Mouse (Mus musculus) cerebellum, adult 11-12 months (tissue): Measurements from ENCODE around the gene Mkrn1.
"Not testable (repeated sequence)": the region's sequence is repeated elsewhere in the genome, so short reads cannot be mapped to it uniquely, and the experiment has no call there.

Experiments
- DNase-seq: peaks from one replicate; pipeline ENCODE4 v3.0.0; 2022

The Mkrn1 gene

DNA sequence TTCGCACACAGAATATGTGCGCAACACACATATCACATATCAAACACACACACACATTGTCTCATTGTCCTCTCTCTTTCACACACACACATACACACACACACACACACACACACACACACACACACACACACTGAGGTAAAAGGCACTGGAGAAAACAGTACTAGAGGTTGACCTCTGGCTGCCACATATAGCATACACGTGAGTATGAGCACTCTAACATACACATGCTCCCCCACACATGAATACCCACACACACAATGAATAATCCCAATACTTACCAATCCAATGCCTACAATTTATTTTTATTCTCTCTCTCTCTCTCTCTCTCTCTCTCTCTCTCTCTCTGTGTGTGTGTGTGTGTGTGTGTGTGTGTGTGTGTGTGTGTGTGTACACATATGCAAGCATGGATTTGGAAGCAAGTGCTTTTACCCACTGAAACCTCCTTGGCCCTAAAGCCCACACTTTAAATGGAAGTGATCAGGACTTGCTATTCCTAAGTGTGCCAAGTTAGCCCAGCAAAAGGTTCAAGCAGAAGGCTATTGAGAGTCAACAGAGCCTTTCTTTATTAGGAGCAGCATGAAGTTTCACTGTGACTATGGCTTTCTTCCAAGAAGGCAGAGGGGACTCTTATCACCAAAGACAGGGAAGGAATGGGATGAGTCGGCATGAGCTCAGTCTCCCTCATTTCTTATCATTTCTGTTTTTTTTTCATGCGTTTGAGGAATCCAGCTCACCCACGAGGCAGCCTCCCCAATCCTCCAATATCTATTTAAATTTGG is 8.9 kb upstream of the Mkrn1 start:
- DNase-seq = no peak

DNA sequence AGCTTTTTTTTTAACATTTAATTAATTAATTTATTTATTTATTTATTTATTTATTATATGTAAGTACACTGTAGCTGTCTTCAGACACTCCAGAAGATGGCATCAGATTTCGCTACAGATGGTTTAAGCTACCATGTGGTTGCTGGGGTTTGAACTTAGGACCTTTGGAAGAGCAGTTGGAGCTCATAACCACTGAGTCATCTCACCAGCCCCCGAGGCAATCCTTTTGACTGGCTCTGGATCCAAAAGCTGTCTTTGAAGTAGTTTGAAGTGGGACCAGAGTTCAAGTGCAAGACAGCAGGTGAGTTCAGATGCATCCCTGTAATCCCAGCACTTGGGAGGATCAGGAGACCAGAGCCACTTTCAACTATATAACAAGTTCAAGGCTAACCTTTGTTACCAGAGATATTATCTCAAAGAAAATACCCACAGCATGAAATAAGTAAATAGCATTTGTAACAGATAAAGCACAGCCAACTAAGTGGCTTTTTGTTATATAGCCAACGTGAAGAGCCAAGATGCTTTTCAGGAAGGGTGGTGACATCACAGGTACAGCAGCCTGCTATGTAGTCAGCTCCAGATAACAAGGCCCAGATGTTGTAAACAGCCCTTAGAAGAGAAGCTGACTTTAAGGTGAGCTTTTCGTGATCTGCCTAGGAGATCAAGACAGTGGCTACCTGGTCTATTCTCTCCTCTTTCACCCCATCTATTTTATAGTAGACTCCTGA is 7.2 kb upstream of the Mkrn1 start:
- no peak for DNase-seq

- no peak for DNase-seq
Measured at GRCm38 (mm10) chr6:39426725-39427124, 6.5 kb upstream of the Mkrn1 start.

- DNase-seq = no peak
Measured at GRCm38 (mm10) chr6:39425181-39425580, 4.9 kb upstream of the Mkrn1 start.

DNA sequence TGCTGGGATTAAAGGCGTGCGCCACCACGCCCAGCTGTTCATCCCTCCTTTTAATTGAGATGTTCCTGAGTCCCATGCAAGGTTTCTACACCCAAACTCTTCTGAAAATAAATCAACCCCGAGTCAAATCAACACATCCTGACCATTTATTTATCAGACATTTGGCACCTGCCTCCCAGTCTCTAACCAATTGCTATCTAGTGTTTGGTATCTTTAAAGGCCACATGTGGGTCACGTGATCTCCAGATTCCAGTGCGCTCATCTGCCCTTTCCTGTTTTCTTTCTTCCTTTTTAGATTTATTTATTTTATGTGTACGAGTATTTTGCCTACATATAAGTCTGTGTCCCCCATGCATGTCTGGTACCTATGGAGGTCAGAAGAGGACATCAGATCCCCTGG is 3.4 kb upstream of the Mkrn1 start:
- no peak for DNase-seq

DNA sequence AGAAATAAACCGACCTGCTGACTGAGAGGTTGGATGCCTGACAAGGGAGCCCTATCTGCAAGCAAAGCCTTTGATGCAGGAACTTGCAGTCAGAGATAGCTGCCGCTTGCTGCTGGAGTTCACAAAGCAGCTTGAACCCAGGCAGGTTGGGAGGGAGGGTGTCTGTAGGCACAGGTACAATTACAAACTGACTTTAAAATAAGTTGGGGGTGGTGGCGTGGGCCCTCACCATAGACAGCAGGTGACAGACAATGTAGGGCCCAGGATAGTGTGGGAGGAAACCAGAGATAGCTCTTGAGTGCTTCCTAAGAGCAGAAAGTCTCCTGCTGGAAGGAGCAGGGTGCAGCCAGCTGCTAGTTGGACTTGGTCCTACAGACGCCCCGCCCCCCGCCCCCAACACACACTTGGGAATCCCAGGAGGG is 2.9 kb upstream of the Mkrn1 start:
- no peak for DNase-seq

- DNase-seq = peak; percentile 33
Measured at GRCm38 (mm10) chr6:39420867-39421266, 605 bp upstream of the Mkrn1 start.

- DNase-seq = no peak
Measured at GRCm38 (mm10) chr6:39419386-39419850, 844 bp downstream of the Mkrn1 start.

DNA sequence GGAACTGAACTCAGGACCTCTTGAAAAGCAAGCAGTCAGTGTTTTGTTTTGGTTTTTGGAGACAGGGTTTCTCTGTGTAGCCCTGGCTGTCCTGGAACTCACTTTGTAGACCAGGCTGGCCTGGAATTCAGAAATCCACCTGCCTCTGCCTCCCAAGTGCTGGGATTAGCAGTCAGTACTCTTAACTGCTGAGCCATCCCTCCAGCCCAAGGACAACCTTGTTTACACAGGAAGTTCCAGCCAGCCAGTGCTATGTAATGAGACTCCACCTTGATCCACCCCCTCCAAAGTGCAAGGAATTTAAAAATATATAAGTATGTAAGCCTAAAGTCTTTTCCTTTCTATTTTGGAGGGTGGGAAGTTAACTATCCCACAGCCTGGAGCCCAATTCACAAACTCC is 3.6 kb downstream of the Mkrn1 start:
- DNase-seq = not testable (repeated sequence)

GRCm38 (mm10) chr6:39415762-39416161 is 4.5 kb downstream of the Mkrn1 start:
- peak; percentile 49 for DNase-seq

DNA sequence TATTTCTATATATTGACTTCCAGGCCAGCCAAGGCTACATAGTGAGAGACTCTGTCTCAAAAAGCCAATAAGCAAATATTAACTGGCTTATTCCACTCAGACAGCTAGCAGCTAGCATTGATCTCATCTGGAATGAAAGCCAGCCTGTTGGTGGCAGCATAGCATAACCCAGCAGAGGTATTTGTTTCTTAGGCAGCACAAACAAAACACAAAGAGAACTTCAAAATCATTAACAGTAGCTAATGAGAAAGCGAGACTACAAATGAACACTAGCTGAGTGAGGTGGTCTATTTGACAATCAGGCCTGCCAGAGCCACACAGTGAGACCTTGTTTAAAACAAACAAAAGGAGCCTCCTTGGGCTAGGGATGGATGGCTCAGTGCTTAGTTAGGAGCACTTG is 6.2 kb downstream of the Mkrn1 start:
- DNase-seq = no peak

DNA sequence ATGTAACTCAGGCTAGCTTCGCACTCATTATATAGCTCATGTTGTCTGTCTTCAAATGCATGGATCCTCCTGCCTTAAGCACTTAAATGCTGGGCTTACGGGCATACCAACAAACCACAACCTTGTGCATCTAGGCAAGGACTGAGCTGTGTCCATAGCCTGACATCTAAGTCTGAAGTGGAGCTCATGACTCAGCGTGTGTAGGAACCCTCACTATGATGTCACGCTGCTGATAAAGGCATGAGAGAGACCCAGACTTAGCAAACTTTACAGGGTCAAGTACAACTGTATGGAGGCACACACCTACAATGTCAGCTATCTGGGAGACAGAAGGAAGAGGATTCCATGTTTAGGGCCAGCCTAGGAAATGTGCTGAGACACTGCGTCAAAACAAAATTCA is 13.8 kb downstream of the Mkrn1 start:
- DNase-seq = no peak

DNA sequence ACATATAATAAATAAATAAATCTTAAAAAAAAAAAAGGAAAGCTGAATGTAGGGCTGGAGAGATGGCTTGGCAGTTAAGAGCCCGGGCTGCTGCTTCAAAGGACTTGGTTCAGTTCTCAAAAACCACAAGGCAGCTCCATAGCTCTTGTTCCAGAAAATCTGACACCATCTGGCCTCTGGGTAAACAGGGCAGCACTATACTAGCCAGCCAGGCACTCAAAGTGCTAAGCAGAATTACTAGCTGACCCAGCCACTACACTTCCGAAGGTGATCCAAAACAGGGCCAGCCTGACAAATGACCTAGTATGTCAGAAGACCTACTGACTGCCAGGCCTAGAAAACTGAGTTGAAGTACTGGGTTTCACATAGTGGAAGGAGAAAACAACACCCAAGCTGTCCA is 17.1 kb downstream of the Mkrn1 start:
- peak; percentile 46 for DNase-seq

DNA sequence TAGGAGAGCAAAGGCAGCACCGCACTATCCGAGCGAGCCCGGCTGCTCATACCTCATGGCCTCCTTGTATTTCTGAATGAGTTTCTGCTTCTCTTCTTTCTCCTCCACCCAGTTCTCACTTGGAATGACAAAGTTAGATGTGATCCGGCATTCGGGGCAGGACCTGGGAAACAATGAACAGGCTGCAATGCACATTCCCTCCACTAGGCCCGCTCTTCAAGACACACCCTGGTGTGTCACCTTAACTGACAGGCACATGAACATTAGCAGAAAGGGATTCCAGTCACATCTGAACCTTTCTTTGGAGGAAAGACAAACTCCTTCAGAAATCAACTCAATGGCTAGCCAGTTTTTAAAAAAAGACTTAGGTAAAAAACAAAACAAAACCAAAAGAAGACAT is 19.9 kb downstream of the Mkrn1 start:
- no peak for DNase-seq

DNA sequence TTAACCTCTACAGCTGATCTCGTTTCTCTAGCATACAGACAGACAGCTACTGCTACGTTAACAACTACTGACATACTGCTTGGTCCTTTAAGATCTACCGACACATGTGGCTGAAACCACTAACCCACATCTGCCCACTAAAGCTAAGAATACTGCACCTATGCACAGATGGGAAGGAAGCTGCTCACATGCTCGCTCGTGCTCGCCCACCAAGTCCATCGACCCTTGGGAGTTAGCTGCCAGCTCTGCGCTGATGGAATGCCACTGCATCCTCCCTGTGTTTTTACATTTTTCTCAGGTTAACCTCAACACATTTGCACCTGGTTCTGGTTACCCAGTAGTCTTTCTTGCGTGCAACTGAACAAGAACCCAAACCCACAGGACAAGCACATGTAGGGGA is 21.9 kb downstream of the Mkrn1 start:
- no peak for DNase-seq

GRCm38 (mm10) chr6:39397046-39397445 is 23.2 kb downstream of the Mkrn1 start:
- no peak for DNase-seq

GRCm38 (mm10) chr6:39395916-39396315 is 24.3 kb downstream of the Mkrn1 start:
- DNase-seq = peak; percentile 47

DNA sequence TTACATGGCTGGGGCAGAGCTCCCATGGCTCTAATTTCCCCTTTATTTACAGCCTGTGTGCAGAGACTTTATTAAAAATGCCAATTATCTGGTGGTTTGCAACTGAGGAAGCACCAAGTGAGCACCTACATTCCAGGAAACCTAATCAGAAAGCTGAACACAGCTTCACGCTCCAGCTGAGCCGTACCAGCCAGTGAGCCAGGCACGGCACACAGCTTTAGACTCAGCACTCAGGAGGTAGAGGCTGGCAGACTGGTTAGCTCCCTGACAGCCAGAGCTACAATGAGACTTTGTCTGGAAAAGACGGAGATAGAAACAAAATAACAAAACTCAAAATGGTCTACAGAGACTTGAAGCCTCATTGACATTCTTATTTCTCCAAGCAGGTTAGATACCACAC is 24.8 kb downstream of the Mkrn1 start:
- no peak for DNase-seq

DNA sequence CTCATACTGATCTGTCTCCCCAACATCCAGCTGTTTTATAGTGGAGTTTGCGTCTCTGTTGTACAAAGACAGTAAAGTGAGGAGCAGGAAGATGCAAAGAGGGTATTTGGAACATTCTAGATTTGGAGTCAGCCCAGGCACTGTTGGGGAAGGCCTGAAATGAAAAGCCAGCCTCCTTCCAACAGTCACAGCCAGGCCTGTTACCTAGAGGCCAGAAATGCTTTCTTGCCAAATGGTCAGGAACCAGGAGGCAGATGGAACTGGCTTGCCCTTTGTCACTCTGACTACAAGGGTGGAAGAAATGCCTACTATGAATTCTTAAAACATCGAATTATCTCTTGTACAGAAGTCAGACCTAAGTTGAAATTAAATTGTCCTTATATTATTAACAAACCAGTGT is 30.3 kb downstream of the Mkrn1 start:
- DNase-seq = peak; percentile 51

GRCm38 (mm10) chr6:39381125-39381880 is 39.0 kb downstream of the Mkrn1 start, which contains the start of gene Rab19:
TSS of gene Rab19 (plus strand) at chr6:39381175.
- no peak for DNase-seq

- DNase-seq = no peak
Measured at GRCm38 (mm10) chr6:39380276-39380675, 40.0 kb downstream of the Mkrn1 start.

DNA sequence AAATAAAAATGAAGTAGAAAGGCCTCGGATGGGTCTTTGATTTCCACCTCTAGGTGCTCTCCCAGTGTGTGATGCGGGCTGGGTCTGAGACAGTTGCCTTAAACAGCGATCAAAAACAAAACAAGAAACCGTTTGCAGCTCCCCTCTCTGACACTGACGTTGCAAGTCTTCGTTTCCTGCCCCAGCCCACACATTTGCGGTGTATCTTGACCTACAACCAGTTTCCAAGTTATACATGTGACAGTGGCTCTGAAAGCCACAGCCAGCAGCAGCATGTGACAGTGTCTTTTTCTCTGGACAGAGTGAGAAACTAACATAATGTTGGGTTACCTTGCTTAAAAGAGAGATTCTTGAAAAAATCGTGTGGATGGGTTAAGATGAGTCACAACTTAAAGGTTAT is 40.5 kb downstream of the Mkrn1 start:
- DNase-seq = no peak

DNA sequence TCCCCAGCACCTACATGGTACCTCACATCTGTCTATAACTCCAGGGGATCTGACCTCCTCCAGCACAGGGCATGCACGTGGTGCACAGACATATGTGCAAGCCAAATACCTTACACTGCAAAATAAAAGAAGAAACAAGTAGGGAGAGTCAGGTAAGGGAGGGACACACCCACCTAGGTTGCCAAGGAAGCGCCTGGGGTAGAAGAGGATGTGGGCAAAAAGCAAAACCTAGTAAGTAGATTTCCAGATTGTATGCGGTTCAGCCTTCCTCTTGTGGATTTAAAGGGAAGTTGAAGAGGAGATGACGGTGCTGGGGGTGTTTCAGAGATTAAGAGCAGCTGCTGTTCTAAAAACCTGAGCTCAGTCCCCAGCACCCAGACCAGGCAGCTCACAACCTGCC is 41.0 kb downstream of the Mkrn1 start:
- DNase-seq = no peak
